Mouse (Mus musculus) liver, adult 2 months (tissue): Measurements from ENCODE around the gene Ing4.

Experiments used
- CTCF ChIP-seq: fragments of 200-500 bp; IDR thresholded peaks from 2 replicates; pipeline ENCODE4 v1.5.1; 2011; ENCODE audit warnings: low read depth, low read length, control low read depth
- POLR2A ChIP-seq: fragments of 200-500 bp; IDR thresholded peaks from 2 replicates; pipeline ENCODE4 v1.6.1; 2011; ENCODE audit warnings: low read length, control low read depth; ENCODE audit not compliant: insufficient read depth; ENCODE audit errors: extremely low read depth

- TF ChIP-seq CTCF (no peak), POLR2A (no peak)
These were observed 43.6 kb upstream of the Ing4 start for GRCm38 (mm10) chr6:124995831-124996403.
